Comparison of ENCODE assay signal across 8 mouse cellular contexts in genomic region chr9:119982241-119982811, GRCm38 (mm10). TPM values are rescaled to one million over a fixed set of nuclear protein-coding genes. Genes with fewer than 3 reads are reported as not detected.
DNase-seq lines count a peak whose midpoint lies in the region; ATAC-seq and TF ChIP-seq lines count a peak whose summit lies in the region.

No protein-coding gene starts in this region.

- H3K27me3 ChIP-seq in embryonic facial prominence, embryonic 12.5 days = no peaks in the 10 kb centered on the region
- no peaks in the 10 kb centered on the region for H3K27me3 ChIP-seq in small intestine, adult 2 months (ENCODE audit: control insufficient read depth, insufficient read depth, low read length)

- intact Hi-C loops in heart, postnatal 10 days (cut with DNase I) = no loop called here

- H3K79me2 ChIP-seq in macrophage (ENCODE audit: inconsistent target) = peaks cover 59% of the 10 kb centered on the region

- H3K4me1 ChIP-seq in embryonic facial prominence, embryonic 12.5 days = peaks cover 69% of the 10 kb centered on the region
- H3K4me1 ChIP-seq in small intestine, adult 2 months (ENCODE audit: control insufficient read depth, insufficient read depth, insufficient read length, low read length) = peaks cover 34% of the 10 kb centered on the region

- H3K9me3 ChIP-seq in embryonic facial prominence, embryonic 12.5 days = no peaks in the 10 kb centered on the region

- no peak for ATAC-seq in cerebellum, adult (ENCODE audit: insufficient number of reproducible peaks, low FRiP score, low TSS enrichment)
- ATAC-seq in embryonic facial prominence, embryonic 12.5 days (ENCODE audit: insufficient number of reproducible peaks, insufficient read depth, low FRiP score, low TSS enrichment) = peak; percentile 47

- peak overlapping the region; percentile 98 for H3K4me2 ChIP-seq in embryonic facial prominence, embryonic 12.5 days (replicated peaks)

- WGBS in embryonic facial prominence, embryonic 12.5 days = 3% methylated on average over 11 of the region's 11 CpGs
- WGBS in macrophage (ENCODE audit: missing documents) = under 1% methylated on average over 10 of the region's 11 CpGs
- under 1% methylated on average over 11 of the region's 11 CpGs for WGBS in small intestine, adult 2 months

- H3K9ac ChIP-seq in embryonic facial prominence, embryonic 12.5 days = peak overlapping the region; percentile 69; the same call in 1 of the 2 replicates

- peak; percentile 54 for DNase-seq in cerebellum, adult 11 months
- peak; percentile 39 to 47 for DNase-seq in adrenal gland, adult 18-20 months (ENCODE audit: low spot score in 2 of 2)
- peak; percentile 77 to 80 for DNase-seq in heart, postnatal 10 days
- DNase-seq in kidney, postnatal 25 days = peak; percentile 72 to 89

- no peak for TF ChIP-seq POLR2A in small intestine, adult 2 months (IDR thresholded peaks at IDR 0.05; ENCODE audit: low read depth, low read length)

- peak overlapping the region; percentile 66 for H3K4me3 ChIP-seq in embryonic facial prominence, embryonic 12.5 days
- peak overlapping the region; percentile 47 for H3K4me3 ChIP-seq in macrophage (ENCODE audit: inconsistent target)
- peak overlapping the region; percentile 99 for H3K4me3 ChIP-seq in small intestine, adult 2 months (ENCODE audit: low read depth, low read length)

- H3K27ac ChIP-seq in embryonic facial prominence, embryonic 12.5 days = peak overlapping the region; percentile 92
- H3K27ac ChIP-seq in macrophage = peak overlapping the region; percentile 91
- peak overlapping the region; percentile 95 for H3K27ac ChIP-seq in small intestine, adult 2 months (ENCODE audit: insufficient read depth, low read depth, low read length)

- no peaks in the 10 kb centered on the region for H3K36me3 ChIP-seq in embryonic facial prominence, embryonic 12.5 days
- no peaks in the 10 kb centered on the region for H3K36me3 ChIP-seq in macrophage (ENCODE audit: inconsistent target)
- no peaks in the 10 kb centered on the region for H3K36me3 ChIP-seq in small intestine, adult 2 months (ENCODE audit: control insufficient read depth, insufficient read depth, low read length)

- no peak for TF ChIP-seq CTCF in small intestine, adult 2 months (IDR thresholded peaks at IDR 0.05; ENCODE audit: extremely low read depth, insufficient read length, insufficient replicate concordance, low read depth, low read length)

RNA-seq across cellular contexts. Expression of gene Csrnp1, which starts 2.1 kb away (rescaled TPM):
- total RNA-seq in adrenal gland, adult 18-20 months (2021) = 10 to 100 TPM; 13.8 to 19.3 TPM
- 3.4 and 4.6 TPM in 2 replicates for polyA plus RNA-seq in embryonic facial prominence, embryonic 12.5 days (2016; fragmentation: Nextera tagmentation; extraction: Ambion mirVana)
- total RNA-seq in heart, postnatal 10 days (2021) = 10 to 100 TPM in 1 of 2 experiments, 1 to 10 TPM in 1; 9.9 to 19.0 TPM
- total RNA-seq in macrophage (2018; cell fraction: chromatin; rRNA removed) = 100 to 1,000 TPM in 15 of 26 experiments, 10 to 100 TPM in 10, 1 to 10 TPM in 1; 10.0 to 493 (median 150) TPM
- total RNA-seq in macrophage (2018; cell fraction: cytosol; rRNA removed) = 100 to 1,000 TPM in 12 of 26 experiments, 10 to 100 TPM in 13, 1 to 10 TPM in 1; 8.5 to 831 (median 91.1) TPM
- 100 to 1,000 TPM in 18 of 26 experiments, 10 to 100 TPM in 8; 12.4 to 779 (median 246) TPM for total RNA-seq in macrophage (2018; cell fraction: nucleus; rRNA removed)
- 5.0 to 8.4 TPM (median 8.0 TPM) in 3 replicates for polyA plus RNA-seq in macrophage (2018)
- 18.2 and 28.3 TPM in 2 replicates for polyA plus RNA-seq in small intestine, adult 2 months (2012; rRNA removed)

RNA-seq across cellular contexts. Expression of gene Xirp1, which starts 41.1 kb away (rescaled TPM):
- total RNA-seq in adrenal gland, adult 18-20 months (2021) = under 1 TPM in 1 of 2 experiments, not detected in 1; 0.80 TPM
- 0.33 and 0.37 TPM in 2 replicates for polyA plus RNA-seq in embryonic facial prominence, embryonic 12.5 days (2016; fragmentation: Nextera tagmentation; extraction: Ambion mirVana)
- 100 to 1,000 TPM; 147 to 150 TPM for total RNA-seq in heart, postnatal 10 days (2021)
- total RNA-seq in macrophage (2018; cell fraction: chromatin; rRNA removed) = not detected
- total RNA-seq in macrophage (2018; cell fraction: cytosol; rRNA removed) = not detected
- not detected for total RNA-seq in macrophage (2018; cell fraction: nucleus; rRNA removed)
- not detected in 3 replicates for polyA plus RNA-seq in macrophage (2018)
- polyA plus RNA-seq in small intestine, adult 2 months (2012; rRNA removed) = 0.13 TPM in 1 of 2 replicates, not detected in the other

RNA-seq across cellular contexts. Expression of gene Ttc21a, which starts 44.9 kb away (rescaled TPM):
- under 1 TPM in 1 of 2 experiments, not detected in 1; 0.43 TPM for total RNA-seq in adrenal gland, adult 18-20 months (2021)
- 0.23 and 0.37 TPM in 2 replicates for polyA plus RNA-seq in embryonic facial prominence, embryonic 12.5 days (2016; fragmentation: Nextera tagmentation; extraction: Ambion mirVana)
- not detected for total RNA-seq in heart, postnatal 10 days (2021)
- 1 to 10 TPM in 15 of 26 experiments, under 1 TPM in 11; 0.25 to 7.3 (median 1.7) TPM for total RNA-seq in macrophage (2018; cell fraction: chromatin; rRNA removed)
- 1 to 10 TPM in 4 of 26 experiments, under 1 TPM in 22; 0.03 to 1.3 (median 0.32) TPM for total RNA-seq in macrophage (2018; cell fraction: cytosol; rRNA removed)
- 1 to 10 TPM in 13 of 26 experiments, under 1 TPM in 13; 0.27 to 4.3 (median 0.97) TPM for total RNA-seq in macrophage (2018; cell fraction: nucleus; rRNA removed)
- 0.05 to 0.09 TPM (median 0.06 TPM) in 3 replicates for polyA plus RNA-seq in macrophage (2018)
- polyA plus RNA-seq in small intestine, adult 2 months (2012; rRNA removed) = not detected in 2 replicates

RNA-seq across cellular contexts. Expression of gene Gorasp1, which starts 45.0 kb away (rescaled TPM):
- total RNA-seq in adrenal gland, adult 18-20 months (2021) = 10 to 100 TPM; 20.7 to 23.0 TPM
- 27.0 and 28.8 TPM in 2 replicates for polyA plus RNA-seq in embryonic facial prominence, embryonic 12.5 days (2016; fragmentation: Nextera tagmentation; extraction: Ambion mirVana)
- total RNA-seq in heart, postnatal 10 days (2021) = 10 to 100 TPM; 19.1 to 22.9 TPM
- 10 to 100 TPM in 11 of 26 experiments, 1 to 10 TPM in 15; 1.7 to 16.2 (median 8.2) TPM for total RNA-seq in macrophage (2018; cell fraction: chromatin; rRNA removed)
- 10 to 100 TPM in 14 of 26 experiments, 1 to 10 TPM in 12; 4.2 to 15.1 (median 10.6) TPM for total RNA-seq in macrophage (2018; cell fraction: cytosol; rRNA removed)
- 10 to 100 TPM in 9 of 26 experiments, 1 to 10 TPM in 17; 2.4 to 24.8 (median 6.7) TPM for total RNA-seq in macrophage (2018; cell fraction: nucleus; rRNA removed)
- 5.6 to 12.2 TPM (median 9.6 TPM) in 3 replicates for polyA plus RNA-seq in macrophage (2018)
- polyA plus RNA-seq in small intestine, adult 2 months (2012; rRNA removed) = 9.7 and 11.7 TPM in 2 replicates

Comparison
In these comparisons a context has a peak if more than half of its experiments do, and no peak if none do; other contexts are left out.
1. H3K4me3 ChIP-seq: peak in every context shown above with its lines; median percentile 99 in small intestine, adult 2 months; 66 in embryonic facial prominence, embryonic 12.5 days; 47 in macrophage.